Mouse (Mus musculus): ENCODE measurements around the gene Spata3. TPM values are rescaled to one million over a fixed set of nuclear protein-coding genes. Genes with fewer than 3 reads are reported as not detected.

Gene Spata3
- total RNA-seq (2014; fragmentation: Nextera tagmentation) (not detected in 2 replicates), total RNA-seq (2017) (0.52 TPM in 1 of 2 replicates, not detected in the other), polyA plus RNA-seq (2012) (not detected in 2 replicates)

DNA sequence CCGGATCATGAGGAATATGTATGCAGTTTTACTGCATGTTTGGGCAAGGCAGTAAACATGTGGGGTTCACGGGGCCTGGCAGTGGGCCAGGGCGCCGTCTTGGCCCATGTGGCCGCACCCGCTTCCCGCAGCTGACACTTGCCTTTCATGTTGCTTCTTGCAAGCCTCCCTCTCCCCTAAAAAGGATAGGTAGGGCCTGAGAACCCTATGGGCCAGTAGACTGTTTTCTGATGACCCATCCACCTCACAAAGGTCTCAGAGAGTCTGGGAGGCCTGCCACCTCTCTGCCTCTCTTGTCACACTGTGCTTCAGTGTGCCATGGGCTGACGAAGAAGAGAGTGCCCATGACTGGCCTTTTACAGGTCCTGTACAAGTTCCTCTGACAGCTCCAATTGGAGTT lies at the start of gene Spata3:
TSS of gene Spata3 (plus strand) at position 301 of the 400 bp plus-strand sequence.
- TF ChIP-seq GATA1 (IDR thresholded peaks at IDR 0.05; ENCODE audit: borderline replicate concordance, low read length) (no peak), CTCF (IDR thresholded peaks at IDR 0.05; ENCODE audit: low read depth, low read length) (no peak), POLR2AphosphoS5 (IDR thresholded peaks at IDR 0.05; ENCODE audit: insufficient replicate concordance, low read depth, low read length) (no peak), TAL1 (conservative IDR thresholded peaks at IDR 0.05; ENCODE audit: low read depth, low read length) (no peak), GATA2 (IDR thresholded peaks at IDR 0.05; ENCODE audit: borderline replicate concordance, low read depth, low read length) (no peak)
- H3K27me3 ChIP-seq (ENCODE audit: insufficient read depth, low read length), result peaks cover 15% of the 10 kb centered on the region; the same call in 1 of the 2 replicates
- no peak for DNase-seq (ENCODE audit: low spot score)
- H3K4me1 ChIP-seq (ENCODE audit: insufficient read depth, low read depth, low read length), result no peaks in the 10 kb centered on the region; the same call in 1 of the 2 replicates
- no peak for ATAC-seq (ENCODE audit: extremely low read depth, insufficient number of reproducible peaks, low FRiP score, poor library complexity, severe bottlenecking)
- H3K9me3 ChIP-seq (replicated peaks), result peaks cover 3% of the 10 kb centered on the region; the same call in 1 of the 2 replicates
- H3K36me3 ChIP-seq (replicated peaks), result no peaks in the 10 kb centered on the region
- no peak within 1 kb of the TSS for H3K4me3 ChIP-seq (ENCODE audit: low read depth, low read length)

GRCm38 (mm10) chr1:85969081-85969480 lies 47.5 kb upstream of the Spata3 start:
- 0 out of 2 replicates have a peak, but pooled peaks cover 4% of the 10 kb centered on the region for H3K27me3 ChIP-seq (ENCODE audit: insufficient read depth, low read length)
- no peak overlapping the region for H3K4me3 ChIP-seq (ENCODE audit: low read depth, low read length)
- no peak for TF ChIP-seq GATA2 (IDR thresholded peaks at IDR 0.05; ENCODE audit: borderline replicate concordance, low read depth, low read length)
- TF ChIP-seq POLR2AphosphoS5 (IDR thresholded peaks at IDR 0.05; ENCODE audit: insufficient replicate concordance, low read depth, low read length), result no peak
- no peak for TF ChIP-seq GATA1 (IDR thresholded peaks at IDR 0.05; ENCODE audit: borderline replicate concordance, low read length)
- TF ChIP-seq TAL1 (conservative IDR thresholded peaks at IDR 0.05; ENCODE audit: low read depth, low read length), result no peak
- TF ChIP-seq CTCF (IDR thresholded peaks at IDR 0.05; ENCODE audit: low read depth, low read length), result no peak
- no peaks in the 10 kb centered on the region for H3K4me1 ChIP-seq (ENCODE audit: insufficient read depth, low read depth, low read length)
- no peak for DNase-seq (ENCODE audit: low spot score)
- no peak for ATAC-seq (ENCODE audit: extremely low read depth, insufficient number of reproducible peaks, low FRiP score, poor library complexity, severe bottlenecking)
- H3K9me3 ChIP-seq (replicated peaks), result no peaks in the 10 kb centered on the region
- no peaks in the 10 kb centered on the region for H3K36me3 ChIP-seq (replicated peaks)

GRCm38 (mm10) chr1:85969519-85969918 lies 47.1 kb upstream of the Spata3 start:
- Histone ChIP-seq H3K4me3 (ENCODE audit: low read depth, low read length) (no peak overlapping the region), H3K36me3 (replicated peaks) (no peaks in the 10 kb centered on the region), H3K4me1 (ENCODE audit: insufficient read depth, low read depth, low read length) (no peaks in the 10 kb centered on the region), H3K9me3 (replicated peaks) (no peaks in the 10 kb centered on the region), H3K27me3 (ENCODE audit: insufficient read depth, low read length) (0 out of 2 replicates have a peak, but pooled peaks cover 4% of the 10 kb centered on the region)
- TF ChIP-seq TAL1 (conservative IDR thresholded peaks at IDR 0.05; ENCODE audit: low read depth, low read length) (no peak), CTCF (IDR thresholded peaks at IDR 0.05; ENCODE audit: low read depth, low read length) (no peak), GATA2 (IDR thresholded peaks at IDR 0.05; ENCODE audit: borderline replicate concordance, low read depth, low read length) (no peak), POLR2AphosphoS5 (IDR thresholded peaks at IDR 0.05; ENCODE audit: insufficient replicate concordance, low read depth, low read length) (no peak), GATA1 (IDR thresholded peaks at IDR 0.05; ENCODE audit: borderline replicate concordance, low read length) (no peak)
- ATAC-seq (ENCODE audit: extremely low read depth, insufficient number of reproducible peaks, low FRiP score, poor library complexity, severe bottlenecking) (no peak), DNase-seq (ENCODE audit: low spot score) (no peak)

- Histone ChIP-seq H3K4me1 (ENCODE audit: insufficient read depth, low read depth, low read length) (no peaks in the 10 kb centered on the region), H3K9me3 (replicated peaks) (no peaks in the 10 kb centered on the region), H3K36me3 (replicated peaks) (no peaks in the 10 kb centered on the region), H3K27me3 (ENCODE audit: insufficient read depth, low read length) (0 out of 2 replicates have a peak, but pooled peaks cover 4% of the 10 kb centered on the region), H3K4me3 (ENCODE audit: low read depth, low read length) (no peak overlapping the region)
- no peak for ATAC-seq (ENCODE audit: extremely low read depth, insufficient number of reproducible peaks, low FRiP score, poor library complexity, severe bottlenecking)
- no peak for DNase-seq (ENCODE audit: low spot score)
- TF ChIP-seq POLR2AphosphoS5 (IDR thresholded peaks at IDR 0.05; ENCODE audit: insufficient replicate concordance, low read depth, low read length), result no peak
- no peak for TF ChIP-seq CTCF (IDR thresholded peaks at IDR 0.05; ENCODE audit: low read depth, low read length)
- TF ChIP-seq GATA1 (IDR thresholded peaks at IDR 0.05; ENCODE audit: borderline replicate concordance, low read length), result no peak
These were observed 45.5 kb upstream of the Spata3 start for GRCm38 (mm10) chr1:85971070-85971469.

DNA sequence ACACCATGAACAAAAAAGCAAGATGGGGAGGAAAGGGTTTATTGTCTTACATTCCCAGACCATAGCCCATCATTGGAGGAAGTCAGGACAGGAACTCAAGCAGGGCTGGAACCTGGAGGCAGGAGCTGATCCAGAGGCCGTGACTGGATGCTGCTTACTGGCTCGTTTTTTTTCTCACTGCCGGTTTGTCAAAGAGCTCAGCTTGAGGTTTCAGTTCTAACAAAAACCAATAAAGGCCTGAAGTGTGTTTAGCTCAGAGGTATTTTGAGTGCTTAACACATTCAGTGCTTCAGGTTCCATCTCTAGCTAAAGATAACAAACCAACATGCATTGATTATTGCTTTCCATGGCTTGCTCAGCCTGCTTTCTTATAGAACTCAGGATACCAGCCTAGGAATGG lies 44.3 kb upstream of the Spata3 start:
- no peaks in the 10 kb centered on the region for H3K4me1 ChIP-seq (ENCODE audit: insufficient read depth, low read depth, low read length)
- DNase-seq (ENCODE audit: low spot score) (no peak), ATAC-seq (ENCODE audit: extremely low read depth, insufficient number of reproducible peaks, low FRiP score, poor library complexity, severe bottlenecking) (no peak)
- H3K9me3 ChIP-seq (replicated peaks), result no peaks in the 10 kb centered on the region
- no peaks in the 10 kb centered on the region for H3K36me3 ChIP-seq (replicated peaks)
- TF ChIP-seq GATA1 (IDR thresholded peaks at IDR 0.05; ENCODE audit: borderline replicate concordance, low read length) (no peak), TAL1 (conservative IDR thresholded peaks at IDR 0.05; ENCODE audit: low read depth, low read length) (no peak), GATA2 (IDR thresholded peaks at IDR 0.05; ENCODE audit: borderline replicate concordance, low read depth, low read length) (no peak), POLR2AphosphoS5 (IDR thresholded peaks at IDR 0.05; ENCODE audit: insufficient replicate concordance, low read depth, low read length) (no peak), CTCF (IDR thresholded peaks at IDR 0.05; ENCODE audit: low read depth, low read length) (no peak)
- no peak overlapping the region for H3K4me3 ChIP-seq (ENCODE audit: low read depth, low read length)
- H3K27me3 ChIP-seq (ENCODE audit: insufficient read depth, low read length), result 0 out of 2 replicates have a peak, but pooled peaks cover 4% of the 10 kb centered on the region

- ATAC-seq (ENCODE audit: extremely low read depth, insufficient number of reproducible peaks, low FRiP score, poor library complexity, severe bottlenecking), result no peak
These were observed 43.1 kb upstream of the Spata3 start for GRCm38 (mm10) chr1:85973468-85973877.

More at GRCm38 (mm10) chr1:85973468-85973877, 43.1 kb upstream of the Spata3 start:
- no peak for DNase-seq (ENCODE audit: low spot score)
- H3K9me3 ChIP-seq (replicated peaks), result no peaks in the 10 kb centered on the region
- no peaks in the 10 kb centered on the region for H3K36me3 ChIP-seq (replicated peaks)
- no peaks in the 10 kb centered on the region for H3K4me1 ChIP-seq (ENCODE audit: insufficient read depth, low read depth, low read length)
- TF ChIP-seq TAL1 (conservative IDR thresholded peaks at IDR 0.05; ENCODE audit: low read depth, low read length) (no peak), CTCF (IDR thresholded peaks at IDR 0.05; ENCODE audit: low read depth, low read length) (no peak), POLR2AphosphoS5 (IDR thresholded peaks at IDR 0.05; ENCODE audit: insufficient replicate concordance, low read depth, low read length) (no peak), GATA2 (IDR thresholded peaks at IDR 0.05; ENCODE audit: borderline replicate concordance, low read depth, low read length) (no peak), GATA1 (IDR thresholded peaks at IDR 0.05; ENCODE audit: borderline replicate concordance, low read length) (no peak)
- no peak overlapping the region for H3K4me3 ChIP-seq (ENCODE audit: low read depth, low read length)
- 0 out of 2 replicates have a peak, but pooled peaks cover 4% of the 10 kb centered on the region for H3K27me3 ChIP-seq (ENCODE audit: insufficient read depth, low read length)

Data from G1E (cell line).